Mouse (Mus musculus) heart, postnatal 0 days (tissue): ENCODE results near the gene AI593442.

Source experiments
- CTCF ChIP-seq: IDR thresholded peaks from 2 replicates; pipeline ENCODE4 v1.5.1; 2016; ENCODE audit warnings: antibody characterized with exemption, control low read depth, low read depth
- EP300 ChIP-seq: IDR thresholded peaks from 2 replicates; pipeline ENCODE4 v1.6.1; 2016; ENCODE audit warnings: antibody characterized with exemption, low read depth

DNA sequence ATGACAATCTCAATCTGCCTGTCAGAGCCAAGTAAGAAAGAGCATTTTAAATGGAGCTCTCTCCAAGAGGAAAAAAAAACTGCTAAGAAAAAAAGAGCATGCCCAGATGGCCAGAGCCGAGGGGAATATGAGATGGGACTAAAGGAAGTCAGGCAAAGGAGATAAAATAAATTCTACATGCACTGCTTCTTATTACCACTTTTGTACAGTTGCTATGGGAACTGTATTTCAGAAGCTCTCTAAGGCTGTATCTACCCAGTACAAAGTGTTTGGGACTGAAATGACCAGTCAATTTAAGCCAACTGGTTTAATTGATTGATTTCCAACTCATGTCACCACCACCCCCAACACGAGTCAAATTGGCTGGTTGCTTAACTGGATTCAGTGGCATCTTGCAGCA, 40.0 kb upstream of the AI593442 start:
- TF ChIP-seq CTCF (no peak), EP300 (no peak)
